Mouse (Mus musculus) neural tube, embryonic 12.5 days (tissue): ENCODE measurements around the gene Mif4gd. TPM values are rescaled to one million over a fixed set of nuclear protein-coding genes. Genes with fewer than 3 reads are reported as not detected.
A peak's percentile ranks its signal among the peaks of the same experiment; 100 is the strongest.
"Not testable (repeated sequence)": the region's sequence is repeated elsewhere in the genome, so short reads cannot be mapped to it uniquely, and the experiment has no call there.

ENCODE experiments used
- ATAC-seq: fragments of 200-750 bp; cut with Nextera tagmentation; 2 replicates; pipeline ENCODE4 v1.8.0; 2017; ENCODE audit warnings: low read depth, mild to moderate bottlenecking, moderate TSS enrichment, moderate library complexity; ENCODE audit not compliant: low FRiP score
- H3K27ac ChIP-seq: fragments of 300-500 bp; sonication (generic); 2 replicates; pipeline ENCODE4 v1.5.1; 2016
- H3K27me3 ChIP-seq: fragments of 300-500 bp; sonication (generic); replicated peaks from 2 replicates; pipeline ENCODE4 v1.6.1; 2016; ENCODE audit warnings: mild to moderate bottlenecking
- H3K36me3 ChIP-seq: fragments of 300-500 bp; sonication (generic); 2 replicates; pipeline ENCODE4 v1.6.1; 2016; ENCODE audit warnings: mild to moderate bottlenecking
- H3K4me1 ChIP-seq: fragments of 300-500 bp; sonication (generic); 2 replicates; pipeline ENCODE4 v1.6.1; 2016
- H3K4me2 ChIP-seq: fragments of 300-500 bp; sonication (generic); replicated peaks from 2 replicates; pipeline ENCODE4 v1.6.1; 2016; ENCODE audit warnings: mild to moderate bottlenecking
- H3K4me3 ChIP-seq: fragments of 300-500 bp; sonication (generic); 2 replicates; pipeline ENCODE4 v1.5.1; 2016
- H3K9ac ChIP-seq: fragments of 300-500 bp; sonication (generic); 2 replicates; pipeline ENCODE4 v1.6.1; 2016; ENCODE audit warnings: mild to moderate bottlenecking
- H3K9me3 ChIP-seq: fragments of 300-500 bp; sonication (generic); 2 replicates; pipeline ENCODE4 v1.6.1; 2016; ENCODE audit warnings: mild to moderate bottlenecking
- WGBS: fragments of 180-500 bp; shearing (Covaris S2); methylation state at CpG from one replicate; pipeline ENCODE4 v1.1.7; 2016; 5-methylcytosine and 5-hydroxymethylcytosine counted together
- polyA plus RNA-seq: library from polyadenylated mRNA; unstranded; fragments of >200 nt; fragmentation: Nextera tagmentation; extraction: Ambion mirVana; gene quantifications from 2 replicates; pipeline ENCODE4 v1.2.1, GENCODE M21; 2016

The Mif4gd gene
- 11.6 and 12.5 TPM in 2 replicates for polyA plus RNA-seq

- Histone ChIP-seq H3K9ac (peak within 1 kb of the TSS; percentile 61), H3K27me3 (no peaks in the 10 kb centered on the region), H3K36me3 (peaks cover 42% of the 10 kb centered on the region), H3K4me2 (peak within 1 kb of the TSS; percentile 86), H3K4me3 (peak within 1 kb of the TSS; percentile 55), H3K27ac (no peak within 1 kb of the TSS), H3K9me3 (no peaks in the 10 kb centered on the region), H3K4me1 (peaks cover 16% of the 10 kb centered on the region)
- under 1% methylated on average over 70 of the region's 80 CpGs for WGBS
- ATAC-seq, result peak; percentile 82
These were observed at the start of gene Mif4gd for GRCm38 (mm10) chr11:115612410-115613137. Gene Mif4gd (minus strand): TSS chr11:115612969.

- Histone ChIP-seq H3K9ac (no peak overlapping the region), H3K27me3 (no peaks in the 10 kb centered on the region), H3K36me3 (no peaks in the 10 kb centered on the region), H3K4me3 (no peak overlapping the region), H3K4me2 (no peak overlapping the region), H3K4me1 (no peaks in the 10 kb centered on the region), H3K9me3 (no peaks in the 10 kb centered on the region), H3K27ac (no peak overlapping the region)
- ATAC-seq, result no peak
- 96% methylated on average over 4 of the region's 4 CpGs for WGBS
These were observed 47.6 kb upstream of the Mif4gd start for GRCm38 (mm10) chr11:115660376-115660775.

GRCm38 (mm10) chr11:115658521-115658920, 45.8 kb upstream of the Mif4gd start:
- peaks cover 15% of the 10 kb centered on the region for H3K36me3 ChIP-seq
- H3K9ac ChIP-seq, result no peak overlapping the region
- no peak overlapping the region for H3K4me3 ChIP-seq
- ATAC-seq, result no peak
- H3K27ac ChIP-seq, result no peak overlapping the region
- H3K9me3 ChIP-seq, result no peaks in the 10 kb centered on the region
- no peaks in the 10 kb centered on the region for H3K27me3 ChIP-seq
- WGBS, result 89% methylated on average over 6 of the region's 6 CpGs
- no peak overlapping the region for H3K4me2 ChIP-seq
- H3K4me1 ChIP-seq, result no peaks in the 10 kb centered on the region

- Histone ChIP-seq H3K4me3 (no peak overlapping the region), H3K4me1 (no peaks in the 10 kb centered on the region), H3K27me3 (no peaks in the 10 kb centered on the region), H3K9me3 (no peaks in the 10 kb centered on the region), H3K4me2 (no peak overlapping the region), H3K36me3 (peaks cover 29% of the 10 kb centered on the region), H3K27ac (no peak overlapping the region), H3K9ac (no peak overlapping the region)
- no peak for ATAC-seq
- WGBS, result 78% methylated on average over 2 of the region's 2 CpGs
These were observed 41.4 kb upstream of the Mif4gd start for GRCm38 (mm10) chr11:115654128-115654527.

GRCm38 (mm10) chr11:115653194-115653593, 40.4 kb upstream of the Mif4gd start:
- Histone ChIP-seq H3K27ac (no peak overlapping the region), H3K4me1 (no peaks in the 10 kb centered on the region), H3K27me3 (no peaks in the 10 kb centered on the region), H3K4me3 (no peak overlapping the region), H3K4me2 (no peak overlapping the region), H3K36me3 (peaks cover 34% of the 10 kb centered on the region), H3K9me3 (no peaks in the 10 kb centered on the region), H3K9ac (no peak overlapping the region)
- 90% methylated on average over 3 of the region's 3 CpGs for WGBS
- no peak for ATAC-seq

GRCm38 (mm10) chr11:115651680-115652079, 38.9 kb upstream of the Mif4gd start:
- Histone ChIP-seq H3K4me3 (no peak overlapping the region), H3K27me3 (no peaks in the 10 kb centered on the region), H3K4me1 (no peaks in the 10 kb centered on the region), H3K9me3 (no peaks in the 10 kb centered on the region), H3K9ac (no peak overlapping the region), H3K27ac (no peak overlapping the region), H3K36me3 (peaks cover 44% of the 10 kb centered on the region), H3K4me2 (no peak overlapping the region)
- 94% methylated on average over 3 of the region's 3 CpGs for WGBS
- ATAC-seq, result no peak

GRCm38 (mm10) chr11:115649706-115650105, 36.9 kb upstream of the Mif4gd start:
- Histone ChIP-seq H3K4me1 (no peaks in the 10 kb centered on the region), H3K9ac (no peak overlapping the region), H3K4me2 (no peak overlapping the region), H3K4me3 (no peak overlapping the region), H3K27me3 (no peaks in the 10 kb centered on the region), H3K27ac (no peak overlapping the region), H3K36me3 (peaks cover 49% of the 10 kb centered on the region), H3K9me3 (no peaks in the 10 kb centered on the region)
- WGBS, result 73% methylated on average over 10 of the region's 10 CpGs
- ATAC-seq, result no peak

- no peaks in the 10 kb centered on the region for H3K4me1 ChIP-seq
- no peak overlapping the region for H3K9ac ChIP-seq
- no peak overlapping the region for H3K27ac ChIP-seq
- H3K36me3 ChIP-seq, result peaks cover 50% of the 10 kb centered on the region
- no peaks in the 10 kb centered on the region for H3K9me3 ChIP-seq
- 71% methylated on average over 6 of the region's 6 CpGs for WGBS
- H3K27me3 ChIP-seq, result no peaks in the 10 kb centered on the region
- no peak overlapping the region for H3K4me3 ChIP-seq
- no peak for ATAC-seq
- no peak overlapping the region for H3K4me2 ChIP-seq
These were observed 34.7 kb upstream of the Mif4gd start for GRCm38 (mm10) chr11:115647459-115647858.

GRCm38 (mm10) chr11:115646439-115646838, 33.7 kb upstream of the Mif4gd start:
- H3K4me3 ChIP-seq, result no peak overlapping the region
- no peaks in the 10 kb centered on the region for H3K27me3 ChIP-seq
- peaks cover 52% of the 10 kb centered on the region for H3K36me3 ChIP-seq
- H3K9ac ChIP-seq, result no peak overlapping the region
- no peak overlapping the region for H3K4me2 ChIP-seq
- no peaks in the 10 kb centered on the region for H3K9me3 ChIP-seq
- ATAC-seq, result no peak
- 96% methylated on average over 9 of the region's 9 CpGs for WGBS
- no peaks in the 10 kb centered on the region for H3K4me1 ChIP-seq
- no peak overlapping the region for H3K27ac ChIP-seq

- H3K36me3 ChIP-seq, result peaks cover 50% of the 10 kb centered on the region
- 94% methylated on average over 14 of the region's 14 CpGs for WGBS
- not testable (repeated sequence) for H3K4me3 ChIP-seq
These were observed 32.7 kb upstream of the Mif4gd start for GRCm38 (mm10) chr11:115645498-115645897.

GRCm38 (mm10) chr11:115644308-115644707, 31.5 kb upstream of the Mif4gd start:
- H3K4me1 ChIP-seq, result no peaks in the 10 kb centered on the region
- no peaks in the 10 kb centered on the region for H3K27me3 ChIP-seq
- H3K9me3 ChIP-seq, result no peaks in the 10 kb centered on the region
- H3K9ac ChIP-seq, result no peak overlapping the region
- H3K4me3 ChIP-seq, result no peak overlapping the region
- H3K36me3 ChIP-seq, result peaks cover 45% of the 10 kb centered on the region
- no peak overlapping the region for H3K27ac ChIP-seq
- WGBS, result 94% methylated on average over 13 of the region's 13 CpGs
- ATAC-seq, result no peak
- H3K4me2 ChIP-seq, result no peak overlapping the region

More at GRCm38 (mm10) chr11:115645498-115645897, 32.7 kb upstream of the Mif4gd start:
- not testable (repeated sequence) for H3K27ac ChIP-seq, H3K9ac ChIP-seq, H3K4me1 ChIP-seq, H3K9me3 ChIP-seq, H3K27me3 ChIP-seq, ATAC-seq, H3K4me2 ChIP-seq

GRCm38 (mm10) chr11:115643265-115643664, 30.5 kb upstream of the Mif4gd start:
- Histone ChIP-seq H3K4me1 (no peaks in the 10 kb centered on the region), H3K27me3 (no peaks in the 10 kb centered on the region), H3K27ac (no peak overlapping the region), H3K4me2 (no peak overlapping the region), H3K9ac (no peak overlapping the region), H3K36me3 (peaks cover 38% of the 10 kb centered on the region), H3K4me3 (no peak overlapping the region), H3K9me3 (no peaks in the 10 kb centered on the region)
- ATAC-seq, result no peak
- 73% methylated on average over 10 of the region's 10 CpGs for WGBS

GRCm38 (mm10) chr11:115642705-115643104, 29.9 kb upstream of the Mif4gd start:
- 99% methylated on average over 2 of the region's 2 CpGs for WGBS
- no peak overlapping the region for H3K4me2 ChIP-seq
- no peak overlapping the region for H3K9ac ChIP-seq
- no peak overlapping the region for H3K4me3 ChIP-seq
- no peaks in the 10 kb centered on the region for H3K4me1 ChIP-seq
- H3K9me3 ChIP-seq, result no peaks in the 10 kb centered on the region
- H3K36me3 ChIP-seq, result peaks cover 34% of the 10 kb centered on the region
- no peak overlapping the region for H3K27ac ChIP-seq
- ATAC-seq, result no peak
- no peaks in the 10 kb centered on the region for H3K27me3 ChIP-seq
